Mouse (Mus musculus) heart, postnatal 36 days (tissue): ENCODE results near the gene Fgfbp1. TPM values are rescaled to one million over a fixed set of nuclear protein-coding genes. Genes with fewer than 3 reads are reported as not detected.

Source experiments
- DNase-seq, 2 experiments: peaks; one replicate each; pipeline ENCODE4 v3.0.0; 2021 to 2022
- intact Hi-C: fragments of 180-260 bp; cut with DNase I; formaldehyde crosslinking; loops from one replicate; pipeline ENCODE4 v1.15.1; 2025
- total RNA-seq, 2 experiments: library from RNA; stranded (reverse); gene quantifications; 2 replicates each; pipeline ENCODE4 v1.2.3; 2021

Gene Fgfbp1
- total RNA-seq, 2 experiments from 2014 or later: not detected

DNA sequence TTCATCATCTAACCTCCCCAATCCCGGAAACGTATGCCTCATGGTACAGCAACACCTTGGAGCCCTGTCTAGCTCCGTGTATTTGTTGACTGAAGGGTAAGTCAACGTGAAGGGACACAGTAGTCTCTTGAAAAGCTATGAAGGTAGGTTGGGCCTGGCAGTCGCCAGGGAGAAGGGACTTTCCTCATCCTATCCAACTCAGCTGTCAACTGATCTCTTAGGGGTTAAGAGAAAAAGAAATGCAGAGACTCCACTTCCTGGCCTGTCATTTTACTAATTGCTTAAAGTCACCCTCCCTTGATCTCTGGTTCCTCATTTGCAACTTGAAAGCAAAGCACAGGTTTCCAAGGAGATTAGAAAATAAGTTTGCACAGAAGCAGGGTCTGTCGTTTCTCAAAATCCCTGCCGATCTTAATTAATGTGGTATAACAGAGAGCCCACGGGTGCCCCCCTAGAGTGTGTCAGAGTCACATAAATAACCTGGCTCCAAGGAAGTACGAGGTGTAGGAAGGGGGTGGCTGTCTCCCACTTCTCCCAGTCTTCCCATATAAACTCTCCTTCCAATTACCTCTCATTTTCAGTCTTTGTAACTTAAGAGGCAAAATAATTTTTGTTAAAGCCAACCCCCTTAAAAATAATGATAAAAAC is 34.1 kb downstream of the Fgfbp1 start:
- intact Hi-C loops: no loop called here
- no peak for DNase-seq

DNA sequence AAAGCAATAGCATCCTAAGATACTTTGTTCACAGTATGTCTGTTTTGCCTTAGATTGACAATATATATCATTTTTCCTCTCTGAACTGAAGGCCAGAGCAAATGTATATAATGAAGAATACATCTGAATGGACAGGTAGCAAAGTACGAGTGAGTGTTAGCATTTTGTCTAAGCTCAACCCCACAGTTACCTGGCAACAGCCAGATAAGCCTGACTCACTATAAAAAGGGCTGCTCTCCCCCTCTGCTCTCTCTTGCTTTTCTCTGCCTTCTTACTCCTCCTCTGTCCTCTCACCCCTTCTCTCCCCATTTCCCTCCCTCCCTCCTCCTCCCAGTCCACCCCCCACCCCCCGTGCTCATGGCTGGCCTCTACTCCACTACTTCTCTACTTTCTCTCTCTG is 48.3 kb downstream of the Fgfbp1 start:
- DNase-seq: no peak
- intact Hi-C loops: no loop called here

Other genes with a start within 250 kb of the Fgfbp1 start
- 1 to 10 TPM; 1.7 to 3.7 TPM for gene Bst1, start 162.9 kb downstream of the Fgfbp1 start, total RNA-seq
- gene Fbxl5, start 160.1 kb downstream of the Fgfbp1 start, total RNA-seq: 10 to 100 TPM; 37.6 to 38.0 TPM
- 1 to 10 TPM; 8.2 to 8.5 TPM for gene Cd38, start 113.2 kb downstream of the Fgfbp1 start, total RNA-seq
- gene Gm7879, start 68.6 kb downstream of the Fgfbp1 start, total RNA-seq: 1 to 10 TPM; 6.6 to 6.9 TPM
- 10 to 100 TPM in 1 of 2 experiments, 1 to 10 TPM in 1; 7.2 to 13.9 TPM for gene Prom1, start 120.3 kb upstream of the Fgfbp1 start, total RNA-seq
- 10 to 100 TPM; 20.8 to 21.9 TPM for gene Tapt1, start 244.8 kb upstream of the Fgfbp1 start, total RNA-seq